Mouse (Mus musculus) neural tube, embryonic 11.5 days (tissue): ENCODE results near the gene Phgdh. TPM values are rescaled to one million over a fixed set of nuclear protein-coding genes. Genes with fewer than 3 reads are reported as not detected.

Source experiments
- ATAC-seq: fragments of 200-750 bp; cut with Nextera tagmentation; 2 replicates; pipeline ENCODE4 v1.8.0; 2017; ENCODE audit warnings: moderate number of reproducible peaks, mild to moderate bottlenecking, moderate TSS enrichment, moderate library complexity; ENCODE audit not compliant: insufficient read depth, low FRiP score, low TSS enrichment
- DNase-seq: peaks from one replicate; pipeline ENCODE4 v3.0.0-alpha.2; 2015; ENCODE audit warnings: low spot score
- H3K27ac ChIP-seq: fragments of 300-500 bp; sonication (generic); 2 replicates; pipeline ENCODE4 v1.5.1; 2014; ENCODE audit warnings: low read depth, mild to moderate bottlenecking, low read length
- H3K27me3 ChIP-seq: fragments of 300-500 bp; sonication (generic); 2 replicates; pipeline ENCODE4 v1.6.1; 2014; ENCODE audit warnings: mild to moderate bottlenecking, low read length, mixed read lengths; ENCODE audit not compliant: control insufficient read depth, insufficient read depth
- H3K36me3 ChIP-seq: fragments of 300-500 bp; sonication (generic); 2 replicates; pipeline ENCODE4 v1.6.1; 2014; ENCODE audit warnings: mild to moderate bottlenecking, low read length, moderate library complexity, mixed read lengths; ENCODE audit not compliant: control insufficient read depth, insufficient read depth
- H3K4me1 ChIP-seq: fragments of 300-500 bp; sonication (generic); 2 replicates; pipeline ENCODE4 v1.6.1; 2014; ENCODE audit warnings: low read length, mixed read lengths; ENCODE audit not compliant: control insufficient read depth, insufficient read depth
- H3K4me2 ChIP-seq: fragments of 300-500 bp; sonication (generic); 2 replicates; pipeline ENCODE4 v1.6.1; 2014; ENCODE audit warnings: low read depth, mild to moderate bottlenecking, moderate library complexity
- H3K4me3 ChIP-seq: fragments of 300-500 bp; sonication (generic); 2 replicates; pipeline ENCODE4 v1.5.1; 2014; ENCODE audit warnings: low read depth, low read length
- H3K9ac ChIP-seq: fragments of 300-500 bp; sonication (generic); 2 replicates; pipeline ENCODE4 v1.6.1; 2014; ENCODE audit warnings: mild to moderate bottlenecking, low read length
- H3K9me3 ChIP-seq: fragments of 300-500 bp; sonication (generic); 2 replicates; pipeline ENCODE4 v1.6.1; 2016; ENCODE audit warnings: low read length; ENCODE audit not compliant: control insufficient read depth
- WGBS: fragments of 180-500 bp; shearing (Covaris S2); extraction: QIAGEN DNeasy Blood & Tissue Kit; methylation state at CpG from one replicate; pipeline ENCODE4 v1.1.7; 2014; 5-methylcytosine and 5-hydroxymethylcytosine counted together
- polyA plus RNA-seq: library from polyadenylated mRNA; unstranded; fragments of >200 nt; fragmentation: Nextera tagmentation; extraction: Ambion mirVana; gene quantifications from 2 replicates; pipeline ENCODE4 v1.2.1, GENCODE M21; 2014

Phgdh gene
- polyA plus RNA-seq, 1 experiment from 2014 or later: 321 TPM

- 84% methylated on average over 2 of the region's 2 CpGs for WGBS
- Histone ChIP-seq H3K9ac (no peak overlapping the region), H3K27me3 (no peaks in the 10 kb centered on the region), H3K27ac (no peak overlapping the region), H3K4me3 (no peak overlapping the region), H3K4me2 (no peak overlapping the region), H3K36me3 (peaks cover 4% of the 10 kb centered on the region; the same call in 1 of the 2 replicates), H3K9me3 (no peaks in the 10 kb centered on the region), H3K4me1 (peaks cover 7% of the 10 kb centered on the region)
- ATAC-seq: no peak
- DNase-seq: no peak
Measured at GRCm38 (mm10) chr3:98315181-98315580, 24.6 kb downstream of the Phgdh start.

DNA sequence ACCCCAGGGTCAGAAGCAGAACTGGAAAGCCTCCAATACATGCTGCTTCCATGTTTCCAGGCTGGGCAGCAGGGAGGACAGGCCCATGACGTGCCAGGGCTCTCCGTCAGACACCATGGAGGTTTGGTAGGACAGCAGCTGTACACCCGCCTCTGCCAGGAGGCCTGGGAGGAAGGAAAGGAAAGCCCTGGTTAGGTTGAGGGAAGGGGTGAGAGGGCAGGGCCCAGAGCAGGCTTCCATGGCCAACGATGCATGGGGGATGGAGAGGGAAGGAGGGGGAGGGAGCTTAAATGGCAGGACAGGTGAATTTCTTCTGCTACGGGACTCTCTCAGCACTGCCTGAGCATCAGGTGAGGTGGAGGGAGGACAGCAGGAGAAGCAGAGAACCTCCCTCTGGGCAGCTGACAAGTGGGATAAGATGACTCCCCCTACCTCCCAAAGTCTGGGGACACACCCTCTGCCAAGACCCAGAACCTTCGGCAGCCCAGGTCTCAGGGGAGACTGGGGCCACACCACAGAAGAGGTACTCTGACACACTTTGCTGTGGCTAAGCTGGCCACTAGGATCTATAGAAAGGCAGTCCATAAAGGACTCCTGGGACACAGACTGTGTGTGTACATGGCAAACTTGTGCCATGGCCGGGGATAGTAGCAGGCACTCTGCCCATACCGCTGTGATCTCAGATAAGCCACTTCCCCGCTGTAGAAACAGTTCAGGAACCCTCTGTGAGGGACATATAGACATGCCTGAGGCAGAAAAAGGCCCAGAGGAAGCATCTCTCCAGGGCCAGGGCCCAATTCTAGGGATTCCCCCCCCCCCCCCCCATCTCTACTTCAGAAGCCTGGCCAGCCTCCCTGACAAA, 26.3 kb downstream of the Phgdh start:
- peaks cover 4% of the 10 kb centered on the region; the same call in 1 of the 2 replicates for H3K36me3 ChIP-seq
- H3K9ac ChIP-seq: no peak overlapping the region
- DNase-seq: no peak
- H3K4me1 ChIP-seq: no peaks in the 10 kb centered on the region
- H3K4me2 ChIP-seq: no peak overlapping the region
- no peak overlapping the region for H3K27ac ChIP-seq
- WGBS: 88% methylated on average over 9 of the region's 9 CpGs
- ATAC-seq: no peak
- no peaks in the 10 kb centered on the region for H3K27me3 ChIP-seq
- H3K9me3 ChIP-seq: no peaks in the 10 kb centered on the region
- H3K4me3 ChIP-seq: no peak overlapping the region

- ATAC-seq (peak; percentile 72; the same call in 1 of the 2 replicates), DNase-seq (peak; percentile 80)
- Histone ChIP-seq H3K27ac (no peak overlapping the region), H3K4me2 (no peak overlapping the region), H3K27me3 (no peaks in the 10 kb centered on the region), H3K9me3 (no peaks in the 10 kb centered on the region), H3K4me3 (no peak overlapping the region), H3K36me3 (peaks cover 4% of the 10 kb centered on the region; the same call in 1 of the 2 replicates), H3K9ac (no peak overlapping the region), H3K4me1 (no peaks in the 10 kb centered on the region)
- WGBS: 48% methylated on average over 6 of the region's 7 CpGs
Measured at GRCm38 (mm10) chr3:98312867-98313266, 26.9 kb downstream of the Phgdh start.

- Histone ChIP-seq H3K4me1 (no peaks in the 10 kb centered on the region), H3K4me3 (no peak overlapping the region), H3K36me3 (peaks cover 3% of the 10 kb centered on the region; the same call in 1 of the 2 replicates), H3K9me3 (no peaks in the 10 kb centered on the region), H3K27ac (no peak overlapping the region), H3K27me3 (no peaks in the 10 kb centered on the region), H3K9ac (no peak overlapping the region), H3K4me2 (no peak overlapping the region)
- ATAC-seq: no peak
- WGBS: 85% methylated on average over 1 of the region's 1 CpGs
- DNase-seq: no peak
Measured at GRCm38 (mm10) chr3:98310456-98310855, 29.3 kb downstream of the Phgdh start.

DNA sequence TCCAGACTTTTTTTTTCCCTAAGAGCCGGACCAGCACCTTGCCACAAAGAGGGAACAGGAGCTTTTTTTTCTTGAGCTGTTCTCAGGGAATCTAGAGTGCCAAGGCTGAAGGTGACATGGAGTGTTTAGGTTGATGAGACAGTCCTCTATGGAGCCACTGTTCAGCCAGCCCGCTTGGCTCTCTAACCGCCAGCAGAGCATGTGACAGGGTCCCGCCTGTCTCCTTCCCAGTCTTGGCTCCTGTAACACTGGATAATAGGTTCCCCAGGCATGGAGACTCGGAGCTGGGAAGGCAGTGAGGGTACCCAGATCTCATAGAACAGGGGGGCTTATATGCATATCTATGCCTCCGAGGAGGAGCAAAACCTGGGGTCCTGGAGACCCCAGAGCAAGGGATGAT, 31.2 kb downstream of the Phgdh start:
- H3K36me3 ChIP-seq: no peaks in the 10 kb centered on the region
- H3K9me3 ChIP-seq: no peaks in the 10 kb centered on the region
- no peak overlapping the region for H3K4me2 ChIP-seq
- no peak for DNase-seq
- no peaks in the 10 kb centered on the region for H3K4me1 ChIP-seq
- no peak overlapping the region for H3K27ac ChIP-seq
- no peak overlapping the region for H3K4me3 ChIP-seq
- no peak overlapping the region for H3K9ac ChIP-seq
- 82% methylated on average over 6 of the region's 6 CpGs for WGBS
- ATAC-seq: no peak
- H3K27me3 ChIP-seq: no peaks in the 10 kb centered on the region

DNA sequence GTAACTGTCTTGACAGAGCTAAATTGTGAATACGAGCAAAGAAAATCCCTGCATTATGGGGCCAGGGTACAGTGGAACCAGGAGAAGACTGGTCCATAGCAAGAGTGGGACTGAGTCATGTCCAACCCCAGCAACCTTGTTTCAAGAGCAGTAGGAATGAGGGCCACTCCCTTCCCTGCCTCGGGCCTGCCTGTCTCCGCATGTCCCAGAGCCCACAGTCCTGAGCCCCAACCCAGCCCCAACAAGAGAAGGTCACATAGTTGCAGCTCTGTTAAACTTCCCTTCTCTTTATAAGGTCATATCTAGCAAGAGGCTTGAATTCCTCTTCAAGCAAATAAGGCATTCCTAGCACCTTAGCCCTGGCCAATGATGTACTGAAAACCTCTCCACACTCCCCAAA, 38.0 kb downstream of the Phgdh start:
- Histone ChIP-seq H3K4me3 (no peak overlapping the region), H3K27ac (no peak overlapping the region), H3K4me2 (no peak overlapping the region), H3K9ac (no peak overlapping the region), H3K27me3 (no peaks in the 10 kb centered on the region), H3K36me3 (no peaks in the 10 kb centered on the region), H3K4me1 (no peaks in the 10 kb centered on the region), H3K9me3 (0 out of 2 replicates have a peak, but pooled peaks cover 2% of the 10 kb centered on the region)
- DNase-seq: no peak
- no peak for ATAC-seq
- 84% methylated on average over 3 of the region's 3 CpGs for WGBS

DNA sequence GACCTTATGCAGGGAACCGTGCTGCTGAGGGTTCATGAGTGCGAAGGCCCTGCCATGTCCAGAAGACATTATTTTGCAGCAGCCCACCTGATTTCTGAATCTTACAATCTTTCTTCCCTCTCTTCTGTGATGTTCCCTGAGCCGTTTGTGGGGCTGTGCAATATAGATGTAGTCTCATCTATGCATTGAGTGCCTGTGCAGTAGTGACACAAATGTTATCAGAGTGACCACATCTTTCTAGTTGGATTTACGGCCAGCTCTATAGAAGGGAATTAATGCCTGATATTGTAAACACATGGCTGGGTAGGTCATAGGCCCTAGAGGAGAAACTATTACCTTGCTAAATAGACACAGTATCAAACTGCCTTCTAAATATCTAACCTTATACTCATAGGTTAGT, 39.5 kb downstream of the Phgdh start:
- no peak overlapping the region for H3K4me2 ChIP-seq

GRCm38 (mm10) chr3:98299391-98300100, 40.2 kb downstream of the Phgdh start:
- Histone ChIP-seq H3K27me3 (no peaks in the 10 kb centered on the region), H3K4me1 (no peaks in the 10 kb centered on the region), H3K4me3 (no peak overlapping the region), H3K4me2 (no peak overlapping the region), H3K36me3 (no peaks in the 10 kb centered on the region), H3K27ac (no peak overlapping the region), H3K9ac (no peak overlapping the region), H3K9me3 (0 out of 2 replicates have a peak, but pooled peaks cover 2% of the 10 kb centered on the region)
- WGBS: 97% methylated on average over 1 of the region's 1 CpGs
- ATAC-seq (no peak), DNase-seq (no peak)

More for the DNA sequence above, 39.5 kb downstream of the Phgdh start:
- H3K9me3 ChIP-seq: 0 out of 2 replicates have a peak, but pooled peaks cover 2% of the 10 kb centered on the region
- no peak for DNase-seq
- no peak for ATAC-seq
- no peak overlapping the region for H3K4me3 ChIP-seq
- no peaks in the 10 kb centered on the region for H3K36me3 ChIP-seq
- H3K27ac ChIP-seq: no peak overlapping the region
- no peaks in the 10 kb centered on the region for H3K27me3 ChIP-seq
- H3K9ac ChIP-seq: no peak overlapping the region
- 91% methylated on average over 4 of the region's 4 CpGs for WGBS
- no peaks in the 10 kb centered on the region for H3K4me1 ChIP-seq
